Mouse (Mus musculus): ENCODE measurements at regions not wholly inside any gene's neighbourhood (a gene's known extent, or its start where the extent isn't known, plus 50 kb on each side); places are given as distances from the start of the nearest gene placed in this dataset.

- WGBS, result 17% methylated on average over 20 of the region's 21 CpGs
- H3K4me1 ChIP-seq (ENCODE audit: control insufficient read depth, insufficient read depth, low read length), result peaks cover 15% of the 10 kb centered on the region
- no peaks in the 10 kb centered on the region for H3K36me3 ChIP-seq (ENCODE audit: control insufficient read depth, insufficient read depth, low read length)
- no peaks in the 10 kb centered on the region for H3K9me3 ChIP-seq (replicated peaks; ENCODE audit: control insufficient read depth, low read length, poor library complexity, severe bottlenecking)
- H3K4me2 ChIP-seq (ENCODE audit: low read length), result peak overlapping the region; percentile 23; the same call in 1 of the 2 replicates
- peak; percentile 72 for ATAC-seq
- no peaks in the 10 kb centered on the region for H3K27me3 ChIP-seq (ENCODE audit: control insufficient read depth, insufficient read depth, low read depth, low read length)
- no peak overlapping the region for H3K27ac ChIP-seq (ENCODE audit: low read length)
- peak overlapping the region; percentile 58 for H3K9ac ChIP-seq (ENCODE audit: low read depth, low read length)
- no peak overlapping the region for H3K4me3 ChIP-seq (ENCODE audit: low read depth, low read length)
These were observed 415.6 kb downstream of the Zfp536 start for GRCm38 (mm10) chr7:37357647-37358395.

GRCm38 (mm10) chr7:37358492-37358891 lies 414.9 kb downstream of the Zfp536 start:
- no peak overlapping the region for H3K27ac ChIP-seq (ENCODE audit: low read length)
- 66% methylated on average over 4 of the region's 4 CpGs for WGBS
- no peak overlapping the region for H3K4me3 ChIP-seq (ENCODE audit: low read depth, low read length)
- no peak overlapping the region for H3K9ac ChIP-seq (ENCODE audit: low read depth, low read length)
- no peak for ATAC-seq
- no peaks in the 10 kb centered on the region for H3K36me3 ChIP-seq (ENCODE audit: control insufficient read depth, insufficient read depth, low read length)
- no peak overlapping the region for H3K4me2 ChIP-seq (ENCODE audit: low read length)
- H3K4me1 ChIP-seq (ENCODE audit: control insufficient read depth, insufficient read depth, low read length), result peaks cover 21% of the 10 kb centered on the region
- H3K9me3 ChIP-seq (replicated peaks; ENCODE audit: control insufficient read depth, low read length, poor library complexity, severe bottlenecking), result no peaks in the 10 kb centered on the region
- no peaks in the 10 kb centered on the region for H3K27me3 ChIP-seq (ENCODE audit: control insufficient read depth, insufficient read depth, low read depth, low read length)

- no peak for ATAC-seq
- Histone ChIP-seq H3K9me3 (replicated peaks; ENCODE audit: control insufficient read depth, low read length, poor library complexity, severe bottlenecking) (no peaks in the 10 kb centered on the region), H3K9ac (ENCODE audit: low read depth, low read length) (no peak overlapping the region), H3K27ac (ENCODE audit: low read length) (no peak overlapping the region), H3K4me1 (ENCODE audit: control insufficient read depth, insufficient read depth, low read length) (peaks cover 30% of the 10 kb centered on the region), H3K36me3 (ENCODE audit: control insufficient read depth, insufficient read depth, low read length) (no peaks in the 10 kb centered on the region), H3K27me3 (ENCODE audit: control insufficient read depth, insufficient read depth, low read depth, low read length) (no peaks in the 10 kb centered on the region), H3K4me2 (ENCODE audit: low read length) (no peak overlapping the region), H3K4me3 (ENCODE audit: low read depth, low read length) (no peak overlapping the region)
- 74% methylated on average over 8 of the region's 8 CpGs for WGBS
These were observed 414.0 kb downstream of the Zfp536 start for GRCm38 (mm10) chr7:37359473-37359872.

GRCm38 (mm10) chr7:37360171-37360570 lies 413.3 kb downstream of the Zfp536 start:
- no peak for ATAC-seq
- H3K4me3 ChIP-seq (ENCODE audit: low read depth, low read length), result no peak overlapping the region
- no peak overlapping the region for H3K27ac ChIP-seq (ENCODE audit: low read length)
- no peaks in the 10 kb centered on the region for H3K36me3 ChIP-seq (ENCODE audit: control insufficient read depth, insufficient read depth, low read length)
- H3K4me1 ChIP-seq (ENCODE audit: control insufficient read depth, insufficient read depth, low read length), result peaks cover 30% of the 10 kb centered on the region
- no peaks in the 10 kb centered on the region for H3K9me3 ChIP-seq (replicated peaks; ENCODE audit: control insufficient read depth, low read length, poor library complexity, severe bottlenecking)
- WGBS, result 14% methylated on average over 3 of the region's 3 CpGs
- no peak overlapping the region for H3K4me2 ChIP-seq (ENCODE audit: low read length)
- no peak overlapping the region for H3K9ac ChIP-seq (ENCODE audit: low read depth, low read length)
- H3K27me3 ChIP-seq (ENCODE audit: control insufficient read depth, insufficient read depth, low read depth, low read length), result no peaks in the 10 kb centered on the region

- Histone ChIP-seq H3K4me1 (ENCODE audit: control insufficient read depth, insufficient read depth, low read length) (peaks cover 30% of the 10 kb centered on the region), H3K36me3 (ENCODE audit: control insufficient read depth, insufficient read depth, low read length) (no peaks in the 10 kb centered on the region), H3K27ac (ENCODE audit: low read length) (peak overlapping the region; percentile 30; the same call in 1 of the 2 replicates), H3K9me3 (replicated peaks; ENCODE audit: control insufficient read depth, low read length, poor library complexity, severe bottlenecking) (no peaks in the 10 kb centered on the region), H3K9ac (ENCODE audit: low read depth, low read length) (no peak overlapping the region), H3K4me2 (ENCODE audit: low read length) (peak overlapping the region; percentile 52), H3K27me3 (ENCODE audit: control insufficient read depth, insufficient read depth, low read depth, low read length) (no peaks in the 10 kb centered on the region), H3K4me3 (ENCODE audit: low read depth, low read length) (peak overlapping the region; percentile 20)
- 1% methylated on average over 16 of the region's 16 CpGs for WGBS
- ATAC-seq, result no peak
These were observed 411.5 kb downstream of the Zfp536 start for GRCm38 (mm10) chr7:37361802-37362441.

GRCm38 (mm10) chr7:37362879-37363278 lies 410.6 kb downstream of the Zfp536 start:
- H3K4me2 ChIP-seq (ENCODE audit: low read length), result no peak overlapping the region
- WGBS, result 7% methylated on average over 8 of the region's 8 CpGs
- H3K27ac ChIP-seq (ENCODE audit: low read length), result peak overlapping the region; percentile 26
- no peak for ATAC-seq
- no peak overlapping the region for H3K9ac ChIP-seq (ENCODE audit: low read depth, low read length)
- H3K27me3 ChIP-seq (ENCODE audit: control insufficient read depth, insufficient read depth, low read depth, low read length), result no peaks in the 10 kb centered on the region
- peaks cover 28% of the 10 kb centered on the region for H3K4me1 ChIP-seq (ENCODE audit: control insufficient read depth, insufficient read depth, low read length)
- H3K4me3 ChIP-seq (ENCODE audit: low read depth, low read length), result no peak overlapping the region
- H3K36me3 ChIP-seq (ENCODE audit: control insufficient read depth, insufficient read depth, low read length), result no peaks in the 10 kb centered on the region
- H3K9me3 ChIP-seq (replicated peaks; ENCODE audit: control insufficient read depth, low read length, poor library complexity, severe bottlenecking), result no peaks in the 10 kb centered on the region

GRCm38 (mm10) chr7:37363629-37364175 lies 409.7 kb downstream of the Zfp536 start:
- H3K36me3 ChIP-seq (ENCODE audit: control insufficient read depth, insufficient read depth, low read length), result no peaks in the 10 kb centered on the region
- peak overlapping the region; percentile 26; the same call in 1 of the 2 replicates for H3K27ac ChIP-seq (ENCODE audit: low read length)
- H3K9me3 ChIP-seq (replicated peaks; ENCODE audit: control insufficient read depth, low read length, poor library complexity, severe bottlenecking), result no peaks in the 10 kb centered on the region
- peak overlapping the region; percentile 8; the same call in 1 of the 2 replicates for H3K4me2 ChIP-seq (ENCODE audit: low read length)
- no peak overlapping the region for H3K4me3 ChIP-seq (ENCODE audit: low read depth, low read length)
- H3K4me1 ChIP-seq (ENCODE audit: control insufficient read depth, insufficient read depth, low read length), result peaks cover 28% of the 10 kb centered on the region
- no peaks in the 10 kb centered on the region for H3K27me3 ChIP-seq (ENCODE audit: control insufficient read depth, insufficient read depth, low read depth, low read length)
- 4% methylated on average over 10 of the region's 10 CpGs for WGBS
- ATAC-seq, result peak; percentile 40; the same call in 1 of the 2 replicates
- H3K9ac ChIP-seq (ENCODE audit: low read depth, low read length), result no peak overlapping the region

GRCm38 (mm10) chr7:37364221-37364620 lies 409.2 kb downstream of the Zfp536 start:
- ATAC-seq, result no peak
- no peak overlapping the region for H3K27ac ChIP-seq (ENCODE audit: low read length)
- 7% methylated on average over 9 of the region's 9 CpGs for WGBS

GRCm38 (mm10) chr7:37366006-37366405 lies 407.4 kb downstream of the Zfp536 start:
- Histone ChIP-seq H3K27me3 (ENCODE audit: control insufficient read depth, insufficient read depth, low read depth, low read length) (no peaks in the 10 kb centered on the region), H3K4me1 (ENCODE audit: control insufficient read depth, insufficient read depth, low read length) (peaks cover 28% of the 10 kb centered on the region), H3K9ac (ENCODE audit: low read depth, low read length) (no peak overlapping the region), H3K4me3 (ENCODE audit: low read depth, low read length) (no peak overlapping the region), H3K36me3 (ENCODE audit: control insufficient read depth, insufficient read depth, low read length) (no peaks in the 10 kb centered on the region), H3K4me2 (ENCODE audit: low read length) (no peak overlapping the region), H3K27ac (ENCODE audit: low read length) (no peak overlapping the region), H3K9me3 (replicated peaks; ENCODE audit: control insufficient read depth, low read length, poor library complexity, severe bottlenecking) (no peaks in the 10 kb centered on the region)
- no peak for ATAC-seq
- 66% methylated on average over 19 of the region's 19 CpGs for WGBS

More at GRCm38 (mm10) chr7:37364221-37364620, 409.2 kb downstream of the Zfp536 start:
- Histone ChIP-seq H3K9ac (ENCODE audit: low read depth, low read length) (no peak overlapping the region), H3K9me3 (replicated peaks; ENCODE audit: control insufficient read depth, low read length, poor library complexity, severe bottlenecking) (no peaks in the 10 kb centered on the region), H3K4me1 (ENCODE audit: control insufficient read depth, insufficient read depth, low read length) (peaks cover 28% of the 10 kb centered on the region), H3K36me3 (ENCODE audit: control insufficient read depth, insufficient read depth, low read length) (no peaks in the 10 kb centered on the region), H3K4me3 (ENCODE audit: low read depth, low read length) (no peak overlapping the region), H3K27me3 (ENCODE audit: control insufficient read depth, insufficient read depth, low read depth, low read length) (no peaks in the 10 kb centered on the region), H3K4me2 (ENCODE audit: low read length) (peak overlapping the region; percentile 8; the same call in 1 of the 2 replicates)
